Mouse (Mus musculus): Measurements from ENCODE around the gene Usp7. TPM values are rescaled to one million over a fixed set of nuclear protein-coding genes. Genes with fewer than 3 reads are reported as not detected.

Usp7 gene
- total RNA-seq, 2 experiments from 2014 or later: 106 to 111 TPM

- DNase-seq: no peak
Observed at GRCm38 (mm10) chr16:8717744-8718143, 74.4 kb downstream of the Usp7 start.

- no peak for DNase-seq
Observed at GRCm38 (mm10) chr16:8716300-8716699, 75.8 kb downstream of the Usp7 start.

GRCm38 (mm10) chr16:8715513-8716080, 76.5 kb downstream of the Usp7 start:
- peak in 1 of 2 experiments; percentile 38 for DNase-seq

- no peak for DNase-seq
Observed at GRCm38 (mm10) chr16:8714851-8715250, 77.3 kb downstream of the Usp7 start.

GRCm38 (mm10) chr16:8711998-8712397, 80.1 kb downstream of the Usp7 start:
- DNase-seq: no peak

GRCm38 (mm10) chr16:8700586-8700985, 91.5 kb downstream of the Usp7 start:
- peak; percentile 14 to 33 for DNase-seq

- DNase-seq: no peak
Observed at GRCm38 (mm10) chr16:8699556-8699955, 92.6 kb downstream of the Usp7 start.

- DNase-seq: no peak
Observed at GRCm38 (mm10) chr16:8691206-8691605, 100.9 kb downstream of the Usp7 start.

GRCm38 (mm10) chr16:8689979-8690656, 102.0 kb downstream of the Usp7 start:
- DNase-seq: peak; percentile 61 to 68

- DNase-seq: no peak
Observed at GRCm38 (mm10) chr16:8687559-8688112, 104.5 kb downstream of the Usp7 start.

GRCm38 (mm10) chr16:8686871-8687535, 105.1 kb downstream of the Usp7 start:
- no peak for DNase-seq

GRCm38 (mm10) chr16:8686121-8686870, 105.8 kb downstream of the Usp7 start:
- DNase-seq: peak; percentile 64 to 77

- DNase-seq: no peak
Observed at GRCm38 (mm10) chr16:8685087-8685486, 107.0 kb downstream of the Usp7 start.

- DNase-seq: no peak
Observed at GRCm38 (mm10) chr16:8680470-8680869, 111.6 kb downstream of the Usp7 start, which contains the start of gene Gm5767. Gene Gm5767, plus strand, starts transcription at chr16:8680770.

- DNase-seq: no peak
Observed at GRCm38 (mm10) chr16:8679780-8680179, 112.3 kb downstream of the Usp7 start.

- no peak for DNase-seq
Observed at GRCm38 (mm10) chr16:8678676-8679075, 113.4 kb downstream of the Usp7 start.

GRCm38 (mm10) chr16:8678035-8678434, 114.1 kb downstream of the Usp7 start:
- peak; percentile 73 to 76 for DNase-seq

GRCm38 (mm10) chr16:8676800-8677199, 115.3 kb downstream of the Usp7 start:
- peak in 1 of 2 experiments; percentile 71 for DNase-seq

GRCm38 (mm10) chr16:8676228-8676627, 115.9 kb downstream of the Usp7 start:
- no peak for DNase-seq

GRCm38 (mm10) chr16:8675559-8675958, 116.5 kb downstream of the Usp7 start:
- no peak for DNase-seq

- peak; percentile 40 to 62 for DNase-seq
Observed at GRCm38 (mm10) chr16:8674165-8674564, 117.9 kb downstream of the Usp7 start.

GRCm38 (mm10) chr16:8673343-8673742, 118.8 kb downstream of the Usp7 start:
- DNase-seq: no peak

Measured in adrenal gland, postnatal 36 days (tissue).